Mouse (Mus musculus) myocyte (in vitro differentiated cells): ENCODE results near the gene Fmn2. TPM values are rescaled to one million over a fixed set of nuclear protein-coding genes. Genes with fewer than 3 reads are reported as not detected.

Experiments
- H3K27me3 ChIP-seq: one replicate; pipeline ENCODE4 v1.6.1; 2011; ENCODE audit not compliant: control insufficient read depth, insufficient read depth, insufficient read length
- H3K36me3 ChIP-seq: one replicate; pipeline ENCODE4 v1.6.1; 2011; ENCODE audit not compliant: control insufficient read depth, insufficient read depth
- H3K4me2 ChIP-seq: one replicate; pipeline ENCODE4 v1.6.1; 2011; ENCODE audit warnings: low read depth, control low read depth
- H3K4me3 ChIP-seq: one replicate; pipeline ENCODE4 v1.5.1; 2011; ENCODE audit warnings: mild to moderate bottlenecking, control low read depth, moderate library complexity
- H3K79me2 ChIP-seq: one replicate; pipeline ENCODE4 v1.6.1; 2011; ENCODE audit not compliant: control insufficient read depth, insufficient read depth
- H3ac ChIP-seq: one replicate; pipeline ENCODE4 v1.6.1; 2011; ENCODE audit not compliant: control insufficient read depth, insufficient read length
- CEBPB ChIP-seq: IDR thresholded peaks from 2 replicates; pipeline ENCODE4 v1.6.1; 2011; ENCODE audit warnings: mild to moderate bottlenecking, moderate library complexity; ENCODE audit not compliant: poor library complexity, insufficient read depth, severe bottlenecking
- E2F4 ChIP-seq: IDR thresholded peaks from one replicate; pipeline ENCODE4 v1.6.1; 2011; ENCODE audit warnings: mild to moderate bottlenecking, control low read depth, moderate library complexity; ENCODE audit not compliant: insufficient read depth
- MAX ChIP-seq: IDR thresholded peaks from one replicate; pipeline ENCODE4 v1.6.1; 2011; ENCODE audit warnings: low read depth, mild to moderate bottlenecking, control low read depth
- MYOD1 ChIP-seq, 3 experiments: IDR thresholded peaks; one replicate each; pipeline ENCODE4 v1.6.1; 2011; ENCODE audit warnings: control low read depth in 2 of 3, low read depth in 2 of 3, mild to moderate bottlenecking in 2 of 3, moderate library complexity in 1 of 3; ENCODE audit not compliant: insufficient read length in 2 of 3, control insufficient read depth in 1 of 3
- MYOG ChIP-seq, 3 experiments: IDR thresholded peaks; one replicate each; pipeline ENCODE4 v1.6.1; 2011; ENCODE audit warnings: control low read depth in 2 of 3, low read depth in 2 of 3, mild to moderate bottlenecking in 2 of 3; ENCODE audit not compliant: insufficient read length in 2 of 3, control insufficient read depth in 1 of 3, insufficient read depth in 1 of 3
- POLR2A ChIP-seq: IDR thresholded peaks from one replicate; pipeline ENCODE4 v1.6.1; 2011; ENCODE audit warnings: low read depth, mild to moderate bottlenecking, control low read depth, moderate library complexity; ENCODE audit not compliant: insufficient read length
- POLR2AphosphoS2 ChIP-seq: IDR thresholded peaks from one replicate; pipeline ENCODE4 v1.6.1; 2011; ENCODE audit warnings: low read depth, control low read depth; ENCODE audit not compliant: insufficient read length
- REST ChIP-seq: IDR thresholded peaks from one replicate; pipeline ENCODE4 v1.6.1; 2011; ENCODE audit warnings: mild to moderate bottlenecking, control low read depth, moderate library complexity; ENCODE audit not compliant: insufficient read depth, insufficient read length
- SRF ChIP-seq: IDR thresholded peaks from one replicate; pipeline ENCODE4 v1.6.1; 2011; ENCODE audit warnings: low read depth; ENCODE audit not compliant: control insufficient read depth, insufficient read length
- TCF12 ChIP-seq: IDR thresholded peaks from one replicate; pipeline ENCODE4 v1.6.1; 2011; ENCODE audit warnings: mild to moderate bottlenecking, control low read depth; ENCODE audit not compliant: poor library complexity, insufficient read depth, severe bottlenecking
- TCF3 ChIP-seq: IDR thresholded peaks from one replicate; pipeline ENCODE4 v1.6.1; 2011; ENCODE audit warnings: low read depth, control low read depth; ENCODE audit not compliant: insufficient read length
- USF1 ChIP-seq: IDR thresholded peaks from one replicate; pipeline ENCODE4 v1.6.1; 2011; ENCODE audit warnings: low read depth, mild to moderate bottlenecking, control low read depth, moderate library complexity
- polyA plus RNA-seq: library from polyadenylated mRNA; unstranded; fragments of >200 nt; fragmentation: generic; extraction: Trizol; gene quantifications from one replicate; pipeline ENCODE4 v1.2.1, GENCODE M21; 2012; ENCODE audit warnings: missing spikeins

Gene Fmn2
- polyA plus RNA-seq, 1 experiment: not detected

- no peaks in the 10 kb centered on the region for H3K79me2 ChIP-seq
- no peaks in the 10 kb centered on the region for H3K27me3 ChIP-seq
- no peak overlapping the region for H3K4me2 ChIP-seq
- no peak overlapping the region for H3K4me3 ChIP-seq
- no peaks in the 10 kb centered on the region for H3K36me3 ChIP-seq
- no peak for TF ChIP-seq MYOG (IDR thresholded peaks at IDR 0.05; ENCODE audit: control insufficient read depth in 1 of 3, insufficient read depth in 1 of 3, insufficient read length in 2 of 3, low read depth in 2 of 3)
- no peak for TF ChIP-seq TCF3
- H3ac ChIP-seq: no peak overlapping the region
These were observed 51.8 kb downstream of the Fmn2 start for GRCm38 (mm10) chr1:174553272-174554007.

DNA sequence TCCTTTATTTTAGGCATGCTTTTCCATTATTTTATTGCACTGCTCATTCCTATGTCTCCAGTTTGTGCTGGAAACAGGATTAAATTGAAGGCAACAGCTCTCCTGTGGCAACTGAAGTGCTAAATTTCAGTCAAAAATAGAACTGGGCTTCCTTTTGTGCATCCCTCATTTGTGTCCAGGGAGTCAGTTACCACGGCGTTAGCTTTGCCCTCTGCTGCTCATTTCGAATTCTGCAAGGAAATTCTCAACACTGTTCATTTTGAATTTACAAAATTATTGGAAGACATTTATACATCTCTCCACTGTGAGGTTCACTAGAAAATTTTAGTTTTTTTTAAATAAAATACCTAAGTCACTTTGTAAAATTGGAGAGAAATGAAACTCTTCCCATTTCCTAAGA, 53.8 kb downstream of the Fmn2 start:
- no peaks in the 10 kb centered on the region for H3K36me3 ChIP-seq
- TF ChIP-seq MAX (no peak), TCF12 (no peak), MYOG (IDR thresholded peaks at IDR 0.05; ENCODE audit: control insufficient read depth in 1 of 3, insufficient read depth in 1 of 3, insufficient read length in 2 of 3, low read depth in 2 of 3) (no peak), REST (no peak), POLR2AphosphoS2 (no peak), CEBPB (no peak), SRF (no peak), POLR2A (no peak), MYOD1 (IDR thresholded peaks at IDR 0.05; ENCODE audit: control insufficient read depth in 1 of 3, insufficient read length in 2 of 3, low read depth in 2 of 3) (no peak), USF1 (no peak), E2F4 (no peak), TCF3 (no peak)
- H3K4me2 ChIP-seq: no peak overlapping the region
- no peak overlapping the region for H3K4me3 ChIP-seq
- no peak overlapping the region for H3ac ChIP-seq
- no peaks in the 10 kb centered on the region for H3K79me2 ChIP-seq
- H3K27me3 ChIP-seq: no peaks in the 10 kb centered on the region

DNA sequence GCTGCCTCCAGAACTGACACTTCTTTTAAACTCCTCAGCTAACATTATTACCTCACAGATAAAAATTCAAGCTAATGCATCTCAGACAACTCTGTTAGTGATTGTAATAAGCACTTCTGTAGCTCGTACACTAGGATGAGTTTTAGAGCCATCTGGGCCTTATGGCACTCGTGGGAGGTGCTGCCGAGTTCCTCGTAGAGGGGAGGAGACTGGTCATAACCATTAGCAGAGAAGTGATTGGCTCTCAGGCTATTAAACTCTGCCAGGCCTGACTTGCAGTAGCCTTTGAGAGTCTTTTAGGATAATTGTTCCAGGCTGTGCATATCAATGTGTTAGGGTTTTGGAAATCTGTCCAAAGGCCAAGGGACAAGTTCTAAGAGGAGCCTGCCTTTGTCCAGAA, 55.6 kb downstream of the Fmn2 start:
- no peak overlapping the region for H3K4me2 ChIP-seq
- H3K36me3 ChIP-seq: no peaks in the 10 kb centered on the region
- H3K27me3 ChIP-seq: no peaks in the 10 kb centered on the region
- H3ac ChIP-seq: no peak overlapping the region
- H3K4me3 ChIP-seq: no peak overlapping the region
- no peak for TF ChIP-seq MAX
- TF ChIP-seq E2F4: no peak
- TF ChIP-seq REST: no peak
- no peak for TF ChIP-seq MYOG (IDR thresholded peaks at IDR 0.05; ENCODE audit: control insufficient read depth in 1 of 3, insufficient read depth in 1 of 3, insufficient read length in 2 of 3, low read depth in 2 of 3)
- no peak for TF ChIP-seq CEBPB
- no peak for TF ChIP-seq TCF12
- TF ChIP-seq USF1: no peak
- H3K79me2 ChIP-seq: no peaks in the 10 kb centered on the region

DNA sequence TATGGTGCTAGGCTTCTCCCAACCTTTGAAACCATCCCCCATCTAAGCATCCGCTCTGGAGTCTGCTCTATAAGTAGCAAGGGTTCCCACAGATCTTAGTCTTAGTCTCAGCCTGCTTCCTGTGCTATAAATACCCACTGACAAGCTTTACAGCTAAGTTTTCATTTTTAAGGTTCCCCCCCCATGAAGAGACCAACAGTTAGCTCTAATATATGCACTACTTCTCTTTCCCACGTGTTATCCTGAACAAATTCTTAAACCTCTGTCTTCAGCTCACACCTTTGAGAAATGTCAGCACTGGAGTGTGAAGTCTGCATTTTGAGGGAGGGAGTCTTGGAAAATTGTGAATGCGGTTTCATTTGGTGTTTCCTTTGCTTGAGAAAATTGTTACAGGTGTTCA, 56.2 kb downstream of the Fmn2 start:
- Histone ChIP-seq H3K4me2 (no peak overlapping the region), H3K36me3 (no peaks in the 10 kb centered on the region), H3K27me3 (no peaks in the 10 kb centered on the region), H3K4me3 (no peak overlapping the region), H3ac (no peak overlapping the region), H3K79me2 (no peaks in the 10 kb centered on the region)
- TF ChIP-seq MYOD1 (IDR thresholded peaks at IDR 0.05; ENCODE audit: control insufficient read depth in 1 of 3, insufficient read length in 2 of 3, low read depth in 2 of 3): no peak
- no peak for TF ChIP-seq POLR2AphosphoS2
- TF ChIP-seq MAX: no peak
- no peak for TF ChIP-seq TCF12
- TF ChIP-seq POLR2A: no peak
- no peak for TF ChIP-seq MYOG (IDR thresholded peaks at IDR 0.05; ENCODE audit: control insufficient read depth in 1 of 3, insufficient read depth in 1 of 3, insufficient read length in 2 of 3, low read depth in 2 of 3)
- TF ChIP-seq USF1: no peak
- no peak for TF ChIP-seq REST
- no peak for TF ChIP-seq SRF
- no peak for TF ChIP-seq CEBPB
- no peak for TF ChIP-seq E2F4
- TF ChIP-seq TCF3: no peak

DNA sequence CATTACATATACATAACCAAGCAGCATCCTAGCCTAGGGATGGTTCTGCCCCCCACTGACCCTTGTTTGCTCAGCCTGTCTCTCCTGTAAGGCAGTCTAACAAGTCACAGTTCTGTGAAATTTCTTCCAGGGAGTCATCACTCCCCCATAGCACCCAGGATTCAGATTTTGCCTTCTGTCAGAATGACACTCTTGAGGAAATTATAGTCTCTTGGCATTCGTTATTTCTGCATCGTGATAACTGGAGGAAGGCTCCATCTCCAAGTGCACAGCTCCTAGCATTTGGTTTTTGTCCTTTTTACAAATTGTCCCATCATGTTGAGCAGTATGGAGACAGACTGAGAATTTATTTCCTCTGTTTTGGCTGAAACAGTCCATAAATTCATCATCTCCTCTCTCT, 56.9 kb downstream of the Fmn2 start:
- H3K27me3 ChIP-seq: no peaks in the 10 kb centered on the region
- H3K4me3 ChIP-seq: no peak overlapping the region
- no peaks in the 10 kb centered on the region for H3K79me2 ChIP-seq
- H3K36me3 ChIP-seq: no peaks in the 10 kb centered on the region
- H3K4me2 ChIP-seq: no peak overlapping the region
- H3ac ChIP-seq: no peak overlapping the region
- TF ChIP-seq POLR2A: no peak
